9 mouse cellular contexts compared by ENCODE assay signal in genomic region chr11:4216248-4217000, GRCm38 (mm10). TPM values are rescaled to one million over a fixed set of nuclear protein-coding genes. Genes with fewer than 3 reads are reported as not detected.
DNase-seq lines count a peak whose midpoint lies in the region; ATAC-seq and TF ChIP-seq lines count a peak whose summit lies in the region.
"Had no signal": no experiment of that assay in that cellular context is flagged by ENCODE, and none has a peak within 500 bp of the region (broad histone marks: within the 10 kb centered on the region; RNA-seq: fewer than 3 reads in every experiment).

No protein-coding gene starts in this region.

- peaks cover 42% of the 10 kb centered on the region for H3K4me1 ChIP-seq in heart, embryonic 10.5 days
- H3K4me1 ChIP-seq in cortical plate, adult 2 months (ENCODE audit: control insufficient read depth, insufficient read depth, low read length): no peaks in the 10 kb centered on the region
- H3K4me1 ChIP-seq in lung, postnatal 0 days (ENCODE audit: insufficient read depth, low read depth, low read length): peaks cover 16% of the 10 kb centered on the region; the same call in 1 of the 2 replicates

- H3K4me2 ChIP-seq in lung, postnatal 0 days (replicated peaks; ENCODE audit: low read depth, low read length): no peak overlapping the region
- H3K4me2 ChIP-seq: neural tube, embryonic 12.5 days had no signal

- WGBS in heart, embryonic 10.5 days: 78% methylated on average over 9 of the region's 9 CpGs
- WGBS in lung, postnatal 0 days: 56% methylated on average over 9 of the region's 9 CpGs

- no peak for TF ChIP-seq CTCF in cortical plate, adult 2 months (IDR thresholded peaks at IDR 0.05; ENCODE audit: extremely low read depth, insufficient read depth, low read length)
- TF ChIP-seq CTCF in lung, postnatal 0 days (IDR thresholded peaks at IDR 0.05): no peak

- no peak for TF ChIP-seq POLR2A in cortical plate, adult 2 months (IDR thresholded peaks at IDR 0.05; ENCODE audit: extremely low read depth, insufficient read depth, low read length)

- no peaks in the 10 kb centered on the region for H3K9me3 ChIP-seq in heart, embryonic 10.5 days
- no peaks in the 10 kb centered on the region for H3K9me3 ChIP-seq in lung, postnatal 0 days (ENCODE audit: low read length)
- H3K9me3 ChIP-seq: neural tube, embryonic 12.5 days had no signal

- H3K36me3 ChIP-seq in heart, embryonic 10.5 days: peaks cover 39% of the 10 kb centered on the region
- peaks cover 33% of the 10 kb centered on the region; the same call in 1 of the 2 replicates for H3K36me3 ChIP-seq in lung, postnatal 0 days (ENCODE audit: insufficient read depth, low read length)

- H3K27ac ChIP-seq in heart, embryonic 10.5 days: no peak overlapping the region
- peak overlapping the region; percentile 67 for H3K27ac ChIP-seq in cortical plate, adult 2 months (ENCODE audit: insufficient read depth, low read length)
- H3K27ac ChIP-seq in lung, postnatal 0 days (ENCODE audit: low read length): peak overlapping the region; percentile 80
- H3K27ac ChIP-seq: neural tube, embryonic 12.5 days had no signal

- peak; percentile 56 for ATAC-seq in lung, postnatal 0 days

- H3K9ac ChIP-seq in lung, postnatal 0 days (replicated peaks; ENCODE audit: low read depth): no peak overlapping the region
- H3K9ac ChIP-seq: neural tube, embryonic 12.5 days had no signal

- no peak overlapping the region for H3K4me3 ChIP-seq in heart, embryonic 10.5 days
- H3K4me3 ChIP-seq in cortical plate, adult 2 months (ENCODE audit: insufficient read depth, low read length): no peak overlapping the region
- no peak overlapping the region for H3K4me3 ChIP-seq in lung, postnatal 0 days (ENCODE audit: low read depth, low read length)
- H3K4me3 ChIP-seq: neural tube, embryonic 12.5 days had no signal

- peak; percentile 69; the same call in 1 of the 2 replicates for TF ChIP-seq EP300 in lung, postnatal 0 days (IDR thresholded peaks at IDR 0.05)

- peak; percentile 99 for DNase-seq in heart, adult 11 months
- DNase-seq in heart, embryonic 10.5 days (ENCODE audit: low spot score): no peak
- DNase-seq in heart, postnatal 36 days: peak; percentile 75 to 82
- peak; percentile 77 for DNase-seq in lung, postnatal 0 days (ENCODE audit: low spot score)
- DNase-seq in spleen, postnatal 4 days (ENCODE audit: low spot score in 2 of 2): no peak
- no peak for DNase-seq in embryo, embryonic 9.5 days (ENCODE audit: extremely low spot score)
- no peak for DNase-seq in urinary bladder, adult 2 months (ENCODE audit: low spot score)

- intact Hi-C loops in heart, postnatal 36 days (cut with DNase I): no loop called here

- H3K27me3 ChIP-seq in heart, embryonic 10.5 days (ENCODE audit: insufficient read depth, poor library complexity, severe bottlenecking): peaks cover 23% of the 10 kb centered on the region
- no peaks in the 10 kb centered on the region for H3K27me3 ChIP-seq in lung, postnatal 0 days (replicated peaks; ENCODE audit: insufficient read depth, low read length)

RNA-seq across cellular contexts. Expression of gene Castor1, which starts 1.6 kb away (rescaled TPM):
- polyA plus RNA-seq in heart, embryonic 10.5 days (2016; fragmentation: Nextera tagmentation; extraction: Ambion mirVana): 1.5 and 1.7 TPM in 2 replicates
- 3.8 and 5.4 TPM in 2 replicates for polyA plus RNA-seq in cortical plate, adult 2 months (2012; rRNA removed)
- 1 to 10 TPM; 5.2 to 5.5 TPM for total RNA-seq in heart, postnatal 36 days (2021)
- 16.5 and 17.8 TPM in 2 replicates for polyA plus RNA-seq in lung, postnatal 0 days (2015; fragmentation: Nextera tagmentation; extraction: Ambion mirVana)
- 19.7 and 19.8 TPM in 2 replicates for polyA plus RNA-seq in urinary bladder, adult 2 months (2012; rRNA removed)

RNA-seq across cellular contexts. Expression of gene Osm, which starts 19.8 kb away (rescaled TPM):
- 0.05 and 0.06 TPM in 2 replicates for polyA plus RNA-seq in heart, embryonic 10.5 days (2016; fragmentation: Nextera tagmentation; extraction: Ambion mirVana)
- polyA plus RNA-seq in cortical plate, adult 2 months (2012; rRNA removed): 0.06 and 0.19 TPM in 2 replicates
- not detected for total RNA-seq in heart, postnatal 36 days (2021)
- 0.69 and 1.3 TPM in 2 replicates for polyA plus RNA-seq in lung, postnatal 0 days (2015; fragmentation: Nextera tagmentation; extraction: Ambion mirVana)
- polyA plus RNA-seq in urinary bladder, adult 2 months (2012; rRNA removed): 0.28 and 0.39 TPM in 2 replicates
- polyA plus RNA-seq: neural tube, embryonic 12.5 days had no signal

RNA-seq across cellular contexts. Expression of gene Tbc1d10a, which starts 29.8 kb away (rescaled TPM):
- 18.7 and 22.0 TPM in 2 replicates for polyA plus RNA-seq in heart, embryonic 10.5 days (2016; fragmentation: Nextera tagmentation; extraction: Ambion mirVana)
- polyA plus RNA-seq in cortical plate, adult 2 months (2012; rRNA removed): 46.7 and 49.6 TPM in 2 replicates
- 10 to 100 TPM in 1 of 2 experiments, 1 to 10 TPM in 1; 8.6 to 11.2 TPM for total RNA-seq in heart, postnatal 36 days (2021)
- 41.7 and 43.8 TPM in 2 replicates for polyA plus RNA-seq in lung, postnatal 0 days (2015; fragmentation: Nextera tagmentation; extraction: Ambion mirVana)
- 92.5 and 137 TPM in 2 replicates for polyA plus RNA-seq in urinary bladder, adult 2 months (2012; rRNA removed)

RNA-seq across cellular contexts. Expression of gene Lif, which starts 40.9 kb away (rescaled TPM):
- 0.11 and 0.21 TPM in 2 replicates for polyA plus RNA-seq in heart, embryonic 10.5 days (2016; fragmentation: Nextera tagmentation; extraction: Ambion mirVana)
- polyA plus RNA-seq in cortical plate, adult 2 months (2012; rRNA removed): 0.64 and 0.90 TPM in 2 replicates
- under 1 TPM; 0.16 to 0.50 TPM for total RNA-seq in heart, postnatal 36 days (2021)
- 0.57 and 0.94 TPM in 2 replicates for polyA plus RNA-seq in lung, postnatal 0 days (2015; fragmentation: Nextera tagmentation; extraction: Ambion mirVana)
- polyA plus RNA-seq in urinary bladder, adult 2 months (2012; rRNA removed): 2.5 and 2.8 TPM in 2 replicates
- polyA plus RNA-seq: neural tube, embryonic 12.5 days had no signal

RNA-seq across cellular contexts. Expression of gene Sf3a1, which starts 56.3 kb away (rescaled TPM):
- polyA plus RNA-seq in heart, embryonic 10.5 days (2016; fragmentation: Nextera tagmentation; extraction: Ambion mirVana): 52.7 and 68.6 TPM in 2 replicates
- polyA plus RNA-seq in cortical plate, adult 2 months (2012; rRNA removed): 38.8 and 39.0 TPM in 2 replicates
- total RNA-seq in heart, postnatal 36 days (2021): 10 to 100 TPM; 32.7 to 36.7 TPM
- polyA plus RNA-seq in lung, postnatal 0 days (2015; fragmentation: Nextera tagmentation; extraction: Ambion mirVana): 12.6 and 13.4 TPM in 2 replicates
- polyA plus RNA-seq in urinary bladder, adult 2 months (2012; rRNA removed): 21.6 and 28.5 TPM in 2 replicates

Comparison
In these comparisons a context has a peak if more than half of its experiments do, and no peak if none do; other contexts are left out.
1. DNase-seq: peak in heart, adult 11 months (single experiment), heart, postnatal 36 days (2 of 2) and lung, postnatal 0 days (single experiment); none in heart, embryonic 10.5 days (single experiment), spleen, postnatal 4 days (0 of 2), embryo, embryonic 9.5 days (single experiment) and urinary bladder, adult 2 months (single experiment).